Mouse (Mus musculus): ENCODE data around the gene Abi3. TPM values are rescaled to one million over a fixed set of nuclear protein-coding genes. Genes with fewer than 3 reads are reported as not detected.
A peak's percentile ranks its signal among the peaks of the same experiment; 100 is the strongest.

Gene Abi3
- polyA plus RNA-seq, 1 experiment from 2014 or later, result 3.5 TPM

DNA sequence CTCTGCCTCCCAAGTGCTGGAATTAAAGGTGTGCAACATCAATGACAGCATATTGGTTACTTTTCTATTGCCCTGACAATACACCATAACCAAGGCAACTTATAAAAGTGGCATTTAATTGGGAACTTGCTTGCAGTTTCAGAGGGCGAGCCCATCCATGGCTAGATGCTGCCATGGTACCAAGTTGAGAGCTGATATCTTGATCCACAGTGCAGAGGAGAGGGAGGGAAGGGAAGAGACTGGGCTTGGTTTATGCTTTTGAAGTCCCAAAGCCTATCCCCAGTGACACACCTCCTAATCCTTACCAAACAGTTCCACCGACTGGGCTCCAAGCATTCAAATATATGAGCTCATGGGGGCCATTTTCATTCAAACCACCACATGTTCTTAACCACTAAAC, 28.2 kb downstream of the Abi3 start:
- H3K4me3 ChIP-seq, result no peak overlapping the region
- H3K9me3 ChIP-seq (replicated peaks), result no peaks in the 10 kb centered on the region
- peaks cover 21% of the 10 kb centered on the region for H3K4me1 ChIP-seq
- no peak overlapping the region for H3K27ac ChIP-seq (replicated peaks)
- no peak for DNase-seq (ENCODE audit: low spot score)
- H3K27me3 ChIP-seq (ENCODE audit: low read depth, poor library complexity, severe bottlenecking), result no peaks in the 10 kb centered on the region
- H3K36me3 ChIP-seq, result no peaks in the 10 kb centered on the region
- WGBS, result 91% methylated on average over 2 of the region's 2 CpGs

DNA sequence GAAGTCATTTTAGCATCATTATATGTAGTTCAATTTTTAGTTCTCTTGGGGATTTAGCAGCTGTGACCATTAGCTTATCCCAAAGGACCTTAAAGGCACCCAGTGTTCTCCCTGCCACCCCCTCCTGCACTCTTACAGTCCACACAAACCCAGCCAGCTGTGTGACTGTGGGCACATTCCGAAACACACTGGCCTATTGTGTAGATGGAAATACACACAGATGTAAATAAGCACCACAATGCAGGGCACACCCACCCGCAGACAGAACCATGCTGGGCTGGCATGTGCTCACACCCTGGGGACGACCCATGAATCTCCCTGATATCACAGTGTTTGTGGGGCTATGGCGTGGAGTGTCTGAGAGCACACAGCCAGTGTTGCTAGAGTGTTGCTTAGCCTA, 30.1 kb downstream of the Abi3 start:
- peaks cover 26% of the 10 kb centered on the region for H3K4me1 ChIP-seq
- 78% methylated on average over 4 of the region's 4 CpGs for WGBS
- 0 out of 2 replicates have a peak, but pooled peaks cover 5% of the 10 kb centered on the region for H3K27me3 ChIP-seq (ENCODE audit: low read depth, poor library complexity, severe bottlenecking)
- no peak overlapping the region for H3K27ac ChIP-seq (replicated peaks)
- H3K9me3 ChIP-seq (replicated peaks), result peaks cover 7% of the 10 kb centered on the region
- DNase-seq (ENCODE audit: low spot score), result no peak
- no peak overlapping the region for H3K4me3 ChIP-seq
- H3K36me3 ChIP-seq, result no peaks in the 10 kb centered on the region

DNA sequence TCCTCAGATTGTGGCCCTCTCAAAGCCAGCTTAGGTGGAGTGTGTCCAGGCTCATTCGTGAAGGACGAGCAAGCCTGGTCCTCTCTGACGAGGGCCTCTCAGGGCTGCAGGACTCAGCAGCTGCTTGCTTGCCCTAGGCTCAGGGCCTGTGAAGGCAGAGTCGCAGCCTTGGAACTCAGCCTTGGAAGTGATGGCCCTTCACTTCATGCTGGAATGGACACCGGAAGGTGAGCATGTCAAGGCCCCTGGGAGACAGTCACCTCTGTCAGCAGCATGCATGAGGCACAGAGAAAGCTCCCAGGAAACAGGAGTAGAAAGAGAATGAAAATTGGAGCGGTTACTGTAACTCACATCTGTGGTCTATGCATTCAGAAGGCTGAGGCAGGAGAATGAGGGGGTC, 30.5 kb downstream of the Abi3 start:
- Histone ChIP-seq H3K4me3 (no peak overlapping the region), H3K27me3 (ENCODE audit: low read depth, poor library complexity, severe bottlenecking) (0 out of 2 replicates have a peak, but pooled peaks cover 5% of the 10 kb centered on the region), H3K9me3 (replicated peaks) (peaks cover 11% of the 10 kb centered on the region), H3K4me1 (peaks cover 26% of the 10 kb centered on the region), H3K36me3 (no peaks in the 10 kb centered on the region), H3K27ac (replicated peaks) (peak overlapping the region; percentile 43; the same call in 1 of the 2 replicates)
- no peak for DNase-seq (ENCODE audit: low spot score)
- WGBS, result 87% methylated on average over 6 of the region's 6 CpGs

DNA sequence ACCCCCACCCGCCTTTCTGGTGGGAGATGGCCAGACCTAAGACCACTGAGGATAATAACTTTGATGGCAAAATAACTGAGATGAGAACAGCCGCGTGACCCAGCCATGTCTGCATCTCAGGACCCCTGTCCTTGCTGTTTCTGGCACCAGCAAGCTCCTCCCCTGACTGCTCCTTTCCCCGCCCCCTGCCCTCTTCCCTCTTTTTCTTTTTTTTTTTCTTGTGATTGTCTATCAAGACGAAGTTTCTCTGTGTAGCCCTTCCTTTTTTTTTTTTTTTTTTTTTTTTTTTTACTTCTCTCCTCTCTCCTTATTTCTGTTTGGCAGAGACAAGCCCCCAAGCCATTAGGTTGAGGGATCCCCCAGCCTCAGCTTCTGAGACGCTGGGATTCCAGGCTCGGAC, 31.4 kb downstream of the Abi3 start:
- Histone ChIP-seq H3K9me3 (replicated peaks) (peaks cover 11% of the 10 kb centered on the region), H3K36me3 (no peaks in the 10 kb centered on the region), H3K4me3 (no peak overlapping the region), H3K27ac (replicated peaks) (peak overlapping the region; percentile 69), H3K27me3 (ENCODE audit: low read depth, poor library complexity, severe bottlenecking) (0 out of 2 replicates have a peak, but pooled peaks cover 5% of the 10 kb centered on the region), H3K4me1 (peaks cover 26% of the 10 kb centered on the region)
- DNase-seq (ENCODE audit: low spot score), result no peak
- 61% methylated on average over 7 of the region's 7 CpGs for WGBS

DNA sequence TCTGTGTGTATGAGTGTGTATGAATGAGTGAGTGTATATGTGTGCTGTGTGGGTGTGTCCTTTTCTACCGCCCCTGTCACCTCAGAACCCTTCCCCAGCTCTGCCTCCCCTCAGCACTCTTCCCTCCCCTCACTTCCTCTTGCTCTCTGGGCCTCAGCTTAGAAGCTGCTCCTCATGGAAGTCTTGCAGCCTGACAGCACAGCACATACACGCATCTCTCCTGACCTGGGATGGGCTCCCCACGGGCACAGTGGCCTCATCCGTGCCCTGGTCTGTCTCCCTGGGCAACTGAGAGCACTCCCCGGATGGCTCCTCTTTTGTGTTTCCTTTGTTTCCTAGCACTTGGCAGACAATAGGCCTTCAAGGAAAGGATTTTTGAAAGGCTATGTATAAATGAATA, 32.7 kb downstream of the Abi3 start:
- WGBS, result 21% methylated on average over 5 of the region's 5 CpGs
- peak overlapping the region; percentile 69 for H3K27ac ChIP-seq (replicated peaks)
- peak; percentile 29 for DNase-seq (ENCODE audit: low spot score)
- H3K36me3 ChIP-seq, result no peaks in the 10 kb centered on the region
- 0 out of 2 replicates have a peak overlapping the region, but pooled peaks have one; percentile 7 for H3K4me3 ChIP-seq
- 0 out of 2 replicates have a peak, but pooled peaks cover 5% of the 10 kb centered on the region for H3K27me3 ChIP-seq (ENCODE audit: low read depth, poor library complexity, severe bottlenecking)
- H3K4me1 ChIP-seq, result peaks cover 26% of the 10 kb centered on the region
- peaks cover 11% of the 10 kb centered on the region for H3K9me3 ChIP-seq (replicated peaks)

DNA sequence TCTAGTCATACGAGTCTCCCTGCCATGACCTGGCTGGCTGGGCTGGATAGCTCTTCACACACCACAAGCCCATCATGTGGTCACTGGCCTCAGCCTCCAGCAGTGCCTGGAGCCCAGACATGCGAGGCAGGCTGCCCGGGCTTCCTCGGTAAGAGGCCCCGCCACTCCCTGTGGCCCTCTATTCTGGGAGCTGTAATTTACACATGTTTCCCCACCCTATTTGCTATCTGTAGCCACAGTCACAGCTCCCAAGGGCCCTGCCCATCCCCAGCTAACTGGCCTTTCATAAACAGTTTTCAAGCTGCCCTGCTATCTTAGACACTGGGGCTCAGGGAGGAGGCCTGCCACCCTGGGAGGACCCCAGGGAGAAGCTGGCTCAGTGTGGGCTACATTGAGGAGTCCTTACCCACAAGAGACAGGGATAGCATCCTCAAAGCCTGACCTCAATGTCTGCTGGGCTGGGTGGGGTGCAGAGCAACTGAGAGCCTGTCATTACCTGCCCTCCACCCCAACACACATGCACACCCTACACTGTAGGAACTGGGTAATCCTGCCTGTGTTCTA, 33.7 kb downstream of the Abi3 start:
- H3K4me3 ChIP-seq, result no peak overlapping the region
- peak overlapping the region; percentile 24; the same call in 1 of the 2 replicates for H3K27ac ChIP-seq (replicated peaks)
- no peak for DNase-seq (ENCODE audit: low spot score)
- H3K9me3 ChIP-seq (replicated peaks), result peaks cover 11% of the 10 kb centered on the region
- H3K36me3 ChIP-seq, result no peaks in the 10 kb centered on the region
- H3K27me3 ChIP-seq (ENCODE audit: low read depth, poor library complexity, severe bottlenecking), result 0 out of 2 replicates have a peak, but pooled peaks cover 5% of the 10 kb centered on the region
- peaks cover 26% of the 10 kb centered on the region for H3K4me1 ChIP-seq
- 71% methylated on average over 5 of the region's 5 CpGs for WGBS

DNA sequence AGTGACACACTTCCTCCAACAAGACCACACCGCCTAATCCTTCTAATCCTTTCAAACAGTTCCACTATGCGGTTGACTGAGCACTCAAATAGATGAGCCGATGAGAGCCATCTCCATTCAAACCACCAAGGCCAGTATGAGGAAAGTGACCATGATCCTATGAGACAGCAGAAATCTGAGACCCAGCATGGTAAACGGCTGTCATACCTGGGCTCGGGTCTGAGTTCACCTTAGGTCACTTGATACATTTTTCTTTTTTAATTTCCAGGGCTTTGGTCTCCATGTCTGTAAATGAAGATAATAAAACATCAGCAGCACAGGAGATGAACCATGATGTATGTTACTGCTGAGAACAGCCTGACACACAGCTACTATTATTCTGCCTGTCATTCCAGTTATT, 34.4 kb downstream of the Abi3 start:
- Histone ChIP-seq H3K36me3 (no peaks in the 10 kb centered on the region), H3K9me3 (replicated peaks) (peaks cover 11% of the 10 kb centered on the region), H3K27me3 (ENCODE audit: low read depth, poor library complexity, severe bottlenecking) (0 out of 2 replicates have a peak, but pooled peaks cover 5% of the 10 kb centered on the region), H3K4me3 (no peak overlapping the region), H3K27ac (replicated peaks) (peak overlapping the region; percentile 24; the same call in 1 of the 2 replicates), H3K4me1 (peaks cover 26% of the 10 kb centered on the region)
- DNase-seq (ENCODE audit: low spot score), result no peak
- 92% methylated on average over 5 of the region's 5 CpGs for WGBS

DNA sequence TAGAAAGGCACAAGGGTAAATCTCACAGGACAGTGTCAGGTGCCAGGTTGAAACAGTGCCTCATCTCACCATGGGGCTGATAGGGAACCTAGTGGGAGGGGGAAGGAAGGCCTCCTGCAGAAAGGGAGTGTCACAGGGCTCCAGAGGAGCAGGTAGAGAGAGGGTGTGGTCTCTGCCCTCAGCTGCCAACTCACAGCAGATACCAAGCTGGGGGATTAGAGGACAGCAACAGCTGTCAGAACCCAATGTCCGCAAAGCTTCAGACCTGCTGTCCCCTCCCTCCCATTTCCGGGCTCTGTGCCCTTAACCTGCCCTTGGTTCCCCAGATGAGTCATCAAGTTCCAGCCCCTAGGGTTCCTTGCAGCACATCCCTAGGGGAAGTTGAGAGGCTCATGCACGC, 36.7 kb downstream of the Abi3 start:
- Histone ChIP-seq H3K4me1 (peaks cover 20% of the 10 kb centered on the region), H3K27me3 (ENCODE audit: low read depth, poor library complexity, severe bottlenecking) (0 out of 2 replicates have a peak, but pooled peaks cover 5% of the 10 kb centered on the region), H3K4me3 (no peak overlapping the region), H3K36me3 (no peaks in the 10 kb centered on the region), H3K9me3 (replicated peaks) (peaks cover 11% of the 10 kb centered on the region), H3K27ac (replicated peaks) (no peak overlapping the region)
- DNase-seq (ENCODE audit: low spot score), result no peak
- WGBS, result 53% methylated on average over 3 of the region's 3 CpGs

DNA sequence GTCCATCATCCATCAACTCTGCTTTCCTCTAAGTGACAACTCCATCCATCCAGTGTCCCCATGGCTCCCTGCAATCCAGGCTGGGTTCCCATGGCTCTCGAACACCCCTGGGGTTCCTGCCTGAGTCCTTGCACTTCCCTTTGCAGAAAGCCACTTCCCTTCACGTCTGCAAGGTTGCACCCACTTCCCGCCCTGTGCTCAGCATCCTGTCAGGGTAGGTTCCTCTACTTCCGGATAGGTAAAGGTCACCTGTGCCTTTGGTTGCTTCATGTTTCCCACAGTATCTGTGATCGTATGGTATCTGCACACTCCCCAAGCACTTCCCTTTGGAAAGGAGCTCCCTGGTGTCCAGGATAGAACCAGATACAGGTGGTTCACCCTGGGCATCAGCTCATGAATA, 37.3 kb downstream of the Abi3 start:
- 75% methylated on average over 5 of the region's 5 CpGs for WGBS
- H3K27ac ChIP-seq (replicated peaks), result no peak overlapping the region

DNA sequence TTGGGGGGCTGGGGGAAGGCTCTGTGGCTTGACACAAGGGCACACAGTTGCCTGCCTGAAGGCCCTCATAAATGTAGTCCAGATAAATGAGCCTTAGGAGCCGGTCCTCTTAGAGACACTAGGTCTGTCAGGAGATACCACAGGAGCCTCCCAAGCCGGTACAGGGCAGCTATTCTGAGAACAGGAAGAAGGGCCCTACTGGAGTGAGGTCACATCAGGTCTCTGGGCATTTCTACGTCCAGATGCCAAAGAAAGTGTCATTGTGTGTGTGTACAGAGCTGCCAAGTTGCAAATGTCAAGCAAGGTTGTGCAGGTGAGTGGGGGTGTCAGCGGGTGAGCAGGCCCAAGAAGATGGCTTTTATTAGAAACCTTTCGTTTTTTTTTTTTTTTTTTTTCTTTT, 46.7 kb downstream of the Abi3 start:
- H3K9me3 ChIP-seq (replicated peaks), result no peaks in the 10 kb centered on the region
- no peak overlapping the region for H3K4me3 ChIP-seq
- 69% methylated on average over 5 of the region's 5 CpGs for WGBS
- H3K27ac ChIP-seq (replicated peaks), result no peak overlapping the region
- H3K4me1 ChIP-seq, result peaks cover 11% of the 10 kb centered on the region
- H3K36me3 ChIP-seq, result no peaks in the 10 kb centered on the region
- H3K27me3 ChIP-seq (ENCODE audit: low read depth, poor library complexity, severe bottlenecking), result peaks cover 46% of the 10 kb centered on the region
- DNase-seq (ENCODE audit: low spot score), result no peak

More for the DNA sequence above, 37.3 kb downstream of the Abi3 start:
- no peak for DNase-seq (ENCODE audit: low spot score)
- no peaks in the 10 kb centered on the region for H3K36me3 ChIP-seq
- H3K4me3 ChIP-seq, result no peak overlapping the region
- H3K4me1 ChIP-seq, result peaks cover 14% of the 10 kb centered on the region
- H3K9me3 ChIP-seq (replicated peaks), result peaks cover 11% of the 10 kb centered on the region
- H3K27me3 ChIP-seq (ENCODE audit: low read depth, poor library complexity, severe bottlenecking), result 0 out of 2 replicates have a peak, but pooled peaks cover 5% of the 10 kb centered on the region

DNA sequence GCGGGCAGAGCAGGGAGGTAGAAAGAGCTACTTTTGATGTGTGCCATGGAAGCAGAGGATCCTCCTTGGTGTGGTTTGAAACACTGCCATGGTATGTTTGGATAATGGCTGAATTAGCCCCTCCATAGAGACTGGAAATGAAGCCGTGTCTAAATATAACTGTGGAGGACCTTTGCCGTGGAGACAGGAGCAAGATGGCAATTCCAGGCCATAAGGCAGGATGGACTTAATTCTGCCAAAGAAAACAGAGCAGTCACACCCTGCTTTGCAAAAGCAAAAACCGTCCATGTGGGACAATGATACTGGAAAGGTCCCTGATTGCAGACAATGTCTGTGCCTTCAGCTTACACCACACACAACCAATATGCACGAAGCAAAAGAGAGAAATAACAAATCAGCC, 48.1 kb downstream of the Abi3 start:
- H3K9me3 ChIP-seq (replicated peaks), result no peaks in the 10 kb centered on the region
- no peak overlapping the region for H3K4me3 ChIP-seq
- H3K36me3 ChIP-seq, result no peaks in the 10 kb centered on the region
- peaks cover 11% of the 10 kb centered on the region for H3K4me1 ChIP-seq
- H3K27me3 ChIP-seq (ENCODE audit: low read depth, poor library complexity, severe bottlenecking), result peaks cover 46% of the 10 kb centered on the region
- WGBS, result 84% methylated on average over 5 of the region's 5 CpGs
- no peak for DNase-seq (ENCODE audit: low spot score)
- no peak overlapping the region for H3K27ac ChIP-seq (replicated peaks)

DNA sequence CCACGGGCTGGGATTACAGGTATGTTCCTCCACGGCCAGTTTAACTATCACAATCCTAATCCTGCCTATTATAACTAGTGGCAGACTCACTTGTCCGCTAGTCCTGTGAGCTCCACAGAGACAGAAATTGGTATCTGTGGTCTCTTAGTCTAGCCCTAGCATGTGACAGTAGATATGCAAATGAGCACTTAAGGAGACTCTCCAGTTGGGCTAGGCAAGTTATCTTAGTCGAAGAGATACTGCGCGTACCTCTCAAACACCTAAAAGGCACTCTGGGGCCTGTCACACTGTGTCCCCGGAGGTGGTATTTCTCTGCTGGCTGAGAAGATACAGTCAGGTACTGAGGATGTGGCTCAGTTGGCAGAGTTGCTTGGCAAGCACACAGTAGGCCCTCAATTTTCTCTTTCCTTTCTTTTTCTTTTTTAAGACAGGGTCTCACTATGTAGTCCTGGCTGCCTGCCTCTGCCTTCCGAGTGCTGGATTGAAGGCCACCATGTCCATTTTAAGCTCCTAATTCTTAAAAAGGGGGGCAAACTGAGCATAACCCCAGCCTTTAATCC, 49.2 kb downstream of the Abi3 start:
- Histone ChIP-seq H3K36me3 (no peaks in the 10 kb centered on the region), H3K27me3 (ENCODE audit: low read depth, poor library complexity, severe bottlenecking) (peaks cover 36% of the 10 kb centered on the region), H3K27ac (replicated peaks) (no peak overlapping the region), H3K4me1 (peaks cover 11% of the 10 kb centered on the region), H3K9me3 (replicated peaks) (no peaks in the 10 kb centered on the region), H3K4me3 (no peak overlapping the region)
- WGBS, result 95% methylated on average over 8 of the region's 8 CpGs
- DNase-seq (ENCODE audit: low spot score), result no peak

DNA sequence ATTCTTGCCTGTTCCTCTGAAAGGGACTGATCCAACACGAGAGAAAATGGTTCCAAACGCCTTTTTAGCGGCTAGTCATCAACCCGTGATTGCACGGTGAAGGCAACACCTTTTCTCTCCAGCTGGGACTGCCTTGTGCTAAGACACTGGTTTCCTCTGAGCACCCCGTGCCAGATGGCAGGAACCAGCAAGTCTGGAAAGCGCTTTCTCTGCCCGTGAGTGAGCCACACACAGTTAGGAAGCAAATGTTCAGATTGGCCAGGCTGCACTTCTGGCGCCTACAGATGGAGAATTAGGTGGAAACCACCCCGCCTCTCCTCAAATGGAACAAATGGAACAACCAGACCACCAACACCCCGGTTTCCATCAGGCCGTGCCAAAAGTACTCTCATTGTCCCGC, 50.5 kb downstream of the Abi3 start:
- 88% methylated on average over 13 of the region's 13 CpGs for WGBS
- Histone ChIP-seq H3K27me3 (ENCODE audit: low read depth, poor library complexity, severe bottlenecking) (peaks cover 24% of the 10 kb centered on the region), H3K27ac (replicated peaks) (no peak overlapping the region), H3K36me3 (no peaks in the 10 kb centered on the region), H3K4me3 (no peak overlapping the region), H3K9me3 (replicated peaks) (no peaks in the 10 kb centered on the region), H3K4me1 (peaks cover 8% of the 10 kb centered on the region)
- DNase-seq (ENCODE audit: low spot score), result no peak

Measured in midbrain, embryonic 10.5 days (tissue).